Mouse (Mus musculus): ENCODE measurements at regions not wholly inside any gene's neighbourhood (a gene's known extent, or its start where the extent isn't known, plus 50 kb on each side); places are given as distances from the start of the nearest gene placed in this dataset.

- Histone ChIP-seq H3K9ac (ENCODE audit: low read depth, low read length) (no peak overlapping the region), H3K4me3 (no peak overlapping the region), H3K4me1 (ENCODE audit: control insufficient read depth, insufficient read depth, low read length) (no peaks in the 10 kb centered on the region), H3K36me3 (ENCODE audit: control insufficient read depth, insufficient read depth, low read length) (no peaks in the 10 kb centered on the region), H3K79me2 (replicated peaks; ENCODE audit: control insufficient read depth, insufficient read depth, low read length) (no peaks in the 10 kb centered on the region), H3K27me3 (ENCODE audit: control insufficient read depth, insufficient read depth, low read length) (no peaks in the 10 kb centered on the region), H3K27ac (no peak overlapping the region)
- no peak for TF ChIP-seq CTCF (IDR thresholded peaks at IDR 0.05)
- no peak for TF ChIP-seq EP300 (IDR thresholded peaks at IDR 0.05; ENCODE audit: insufficient read depth, low read depth, low read length)
- TF ChIP-seq POLR2A (IDR thresholded peaks at IDR 0.05; ENCODE audit: insufficient read depth, low read depth, low read length) = no peak
- intact Hi-C loops (cut with DNase I) = no loop called here
- no peak for DNase-seq
- WGBS = 87% methylated on average over 4 of the region's 4 CpGs
Observed at GRCm38 (mm10) chr4:33797964-33798363, 126.4 kb upstream of the Cnr1 start.

GRCm38 (mm10) chr4:33798654-33799053 is 125.7 kb upstream of the Cnr1 start:
- no peak for DNase-seq
- H3K79me2 ChIP-seq (replicated peaks; ENCODE audit: control insufficient read depth, insufficient read depth, low read length) = no peaks in the 10 kb centered on the region
- intact Hi-C loops (cut with DNase I) = no loop called here
- TF ChIP-seq CTCF (IDR thresholded peaks at IDR 0.05) = no peak
- no peak for TF ChIP-seq POLR2A (IDR thresholded peaks at IDR 0.05; ENCODE audit: insufficient read depth, low read depth, low read length)
- no peak for TF ChIP-seq EP300 (IDR thresholded peaks at IDR 0.05; ENCODE audit: insufficient read depth, low read depth, low read length)
- no peaks in the 10 kb centered on the region for H3K4me1 ChIP-seq (ENCODE audit: control insufficient read depth, insufficient read depth, low read length)
- 85% methylated on average over 6 of the region's 6 CpGs for WGBS
- no peak overlapping the region for H3K9ac ChIP-seq (ENCODE audit: low read depth, low read length)
- H3K4me3 ChIP-seq = no peak overlapping the region
- no peaks in the 10 kb centered on the region for H3K27me3 ChIP-seq (ENCODE audit: control insufficient read depth, insufficient read depth, low read length)
- H3K27ac ChIP-seq = no peak overlapping the region
- H3K36me3 ChIP-seq (ENCODE audit: control insufficient read depth, insufficient read depth, low read length) = no peaks in the 10 kb centered on the region

- no peak overlapping the region for H3K27ac ChIP-seq
- H3K4me1 ChIP-seq (ENCODE audit: control insufficient read depth, insufficient read depth, low read length) = no peaks in the 10 kb centered on the region
- no peaks in the 10 kb centered on the region for H3K36me3 ChIP-seq (ENCODE audit: control insufficient read depth, insufficient read depth, low read length)
- no peaks in the 10 kb centered on the region for H3K79me2 ChIP-seq (replicated peaks; ENCODE audit: control insufficient read depth, insufficient read depth, low read length)
- TF ChIP-seq EP300 (IDR thresholded peaks at IDR 0.05; ENCODE audit: insufficient read depth, low read depth, low read length) (no peak), POLR2A (IDR thresholded peaks at IDR 0.05; ENCODE audit: insufficient read depth, low read depth, low read length) (no peak), CTCF (IDR thresholded peaks at IDR 0.05) (no peak)
- H3K9ac ChIP-seq (ENCODE audit: low read depth, low read length) = no peak overlapping the region
- H3K27me3 ChIP-seq (ENCODE audit: control insufficient read depth, insufficient read depth, low read length) = no peaks in the 10 kb centered on the region
- DNase-seq = no peak
- WGBS = 51% methylated on average over 6 of the region's 6 CpGs
- H3K4me3 ChIP-seq = no peak overlapping the region
- intact Hi-C loops (cut with DNase I) = no loop called here
Observed at GRCm38 (mm10) chr4:33799110-33799509, 125.3 kb upstream of the Cnr1 start.

GRCm38 (mm10) chr4:33799831-33800230 is 124.6 kb upstream of the Cnr1 start:
- H3K9ac ChIP-seq (ENCODE audit: low read depth, low read length) = no peak overlapping the region
- WGBS = 11% methylated on average over 1 of the region's 1 CpGs
- H3K27ac ChIP-seq = no peak overlapping the region
- H3K36me3 ChIP-seq (ENCODE audit: control insufficient read depth, insufficient read depth, low read length) = no peaks in the 10 kb centered on the region
- TF ChIP-seq CTCF (IDR thresholded peaks at IDR 0.05) (no peak), POLR2A (IDR thresholded peaks at IDR 0.05; ENCODE audit: insufficient read depth, low read depth, low read length) (no peak), EP300 (IDR thresholded peaks at IDR 0.05; ENCODE audit: insufficient read depth, low read depth, low read length) (no peak)
- intact Hi-C loops (cut with DNase I) = no loop called here
- no peaks in the 10 kb centered on the region for H3K4me1 ChIP-seq (ENCODE audit: control insufficient read depth, insufficient read depth, low read length)
- no peaks in the 10 kb centered on the region for H3K79me2 ChIP-seq (replicated peaks; ENCODE audit: control insufficient read depth, insufficient read depth, low read length)
- no peak for DNase-seq
- no peak overlapping the region for H3K4me3 ChIP-seq
- H3K27me3 ChIP-seq (ENCODE audit: control insufficient read depth, insufficient read depth, low read length) = no peaks in the 10 kb centered on the region

GRCm38 (mm10) chr4:33812338-33812737 is 112.1 kb upstream of the Cnr1 start:
- Histone ChIP-seq H3K27ac (no peak overlapping the region), H3K4me3 (no peak overlapping the region), H3K27me3 (ENCODE audit: control insufficient read depth, insufficient read depth, low read length) (no peaks in the 10 kb centered on the region), H3K9ac (ENCODE audit: low read depth, low read length) (no peak overlapping the region), H3K79me2 (replicated peaks; ENCODE audit: control insufficient read depth, insufficient read depth, low read length) (no peaks in the 10 kb centered on the region), H3K36me3 (ENCODE audit: control insufficient read depth, insufficient read depth, low read length) (no peaks in the 10 kb centered on the region), H3K4me1 (ENCODE audit: control insufficient read depth, insufficient read depth, low read length) (no peaks in the 10 kb centered on the region)
- TF ChIP-seq POLR2A (IDR thresholded peaks at IDR 0.05; ENCODE audit: insufficient read depth, low read depth, low read length) (no peak), CTCF (IDR thresholded peaks at IDR 0.05) (no peak), EP300 (IDR thresholded peaks at IDR 0.05; ENCODE audit: insufficient read depth, low read depth, low read length) (no peak)
- DNase-seq = no peak
- intact Hi-C loops (cut with DNase I) = no loop called here
- WGBS = 65% methylated on average over 1 of the region's 1 CpGs

GRCm38 (mm10) chr4:33823850-33824249 is 100.5 kb upstream of the Cnr1 start:
- 7% methylated on average over 5 of the region's 5 CpGs for WGBS
- no peak for DNase-seq

More at GRCm38 (mm10) chr4:33823850-33824249, 100.5 kb upstream of the Cnr1 start:
- TF ChIP-seq POLR2A (IDR thresholded peaks at IDR 0.05; ENCODE audit: insufficient read depth, low read depth, low read length) (no peak), CTCF (IDR thresholded peaks at IDR 0.05) (no peak), EP300 (IDR thresholded peaks at IDR 0.05; ENCODE audit: insufficient read depth, low read depth, low read length) (no peak)
- H3K79me2 ChIP-seq (replicated peaks; ENCODE audit: control insufficient read depth, insufficient read depth, low read length) = no peaks in the 10 kb centered on the region
- no peaks in the 10 kb centered on the region for H3K27me3 ChIP-seq (ENCODE audit: control insufficient read depth, insufficient read depth, low read length)
- no peaks in the 10 kb centered on the region for H3K4me1 ChIP-seq (ENCODE audit: control insufficient read depth, insufficient read depth, low read length)
- no peak overlapping the region for H3K9ac ChIP-seq (ENCODE audit: low read depth, low read length)
- H3K27ac ChIP-seq = no peak overlapping the region
- H3K4me3 ChIP-seq = no peak overlapping the region
- no peaks in the 10 kb centered on the region for H3K36me3 ChIP-seq (ENCODE audit: control insufficient read depth, insufficient read depth, low read length)
- intact Hi-C loops (cut with DNase I) = no loop called here
